Mouse (Mus musculus) ES-E14 (cell line): ENCODE measurements around the gene Pigx. TPM values are rescaled to one million over a fixed set of nuclear protein-coding genes. Genes with fewer than 3 reads are reported as not detected.

Experiments
- DNase-seq: peaks from one replicate; pipeline ENCODE4 v3.0.0-alpha.2; 2013; ENCODE audit warnings: low read depth, low spot score
- H3K27ac ChIP-seq: 2 replicates; pipeline ENCODE4 v1.5.1; 2012; ENCODE audit warnings: low read depth, mild to moderate bottlenecking, low read length, moderate library complexity, mixed read lengths; ENCODE audit not compliant: poor library complexity, insufficient read depth, severe bottlenecking
- H3K36me3 ChIP-seq: 2 replicates; pipeline ENCODE4 v1.6.1; 2012; ENCODE audit warnings: mild to moderate bottlenecking, low read length, moderate library complexity, mixed read lengths; ENCODE audit not compliant: control insufficient read depth, poor library complexity, insufficient read depth, severe bottlenecking
- H3K4me1 ChIP-seq, 2 experiments: fragments of 150-350 bp in 1 of 2; sonication (generic) in 1 of 2; 2 replicates each; pipeline ENCODE4 v1.6.1; 2012; ENCODE audit warnings: low read length in 2 of 2, mild to moderate bottlenecking in 1 of 2, mixed read lengths in 1 of 2; ENCODE audit not compliant: control insufficient read depth in 2 of 2, insufficient read depth in 2 of 2, poor library complexity in 1 of 2
- H3K4me3 ChIP-seq, 2 experiments: fragments of 150-350 bp in 1 of 2; sonication (generic) in 1 of 2; 2 replicates each; pipeline ENCODE4 v1.5.1; 2012; ENCODE audit warnings: low read length in 2 of 2, low read depth in 1 of 2, mild to moderate bottlenecking in 1 of 2, mixed read lengths in 1 of 2; ENCODE audit not compliant: insufficient read depth in 1 of 2, poor library complexity in 1 of 2, severe bottlenecking in 1 of 2
- H3K9ac ChIP-seq: 2 replicates; pipeline ENCODE4 v1.6.1; 2012; ENCODE audit warnings: low read depth, mild to moderate bottlenecking, low read length, mixed read lengths; ENCODE audit not compliant: poor library complexity, insufficient read depth, severe bottlenecking
- H3K9me3 ChIP-seq: fragments of 150-350 bp; sonication (generic); 2 replicates; pipeline ENCODE4 v1.6.1; 2012; ENCODE audit warnings: low read depth, mild to moderate bottlenecking, low read length; ENCODE audit not compliant: control insufficient read depth, insufficient read depth
- CHD2 ChIP-seq: IDR thresholded peaks from 2 replicates; pipeline ENCODE4 v1.6.1; 2014; ENCODE audit warnings: mild to moderate bottlenecking, low read depth, low read length, inconsistent platforms
- HCFC1 ChIP-seq: IDR thresholded peaks from 2 replicates; pipeline ENCODE4 v1.6.1; 2012; ENCODE audit warnings: low read length, inconsistent platforms, borderline replicate concordance; ENCODE audit not compliant: insufficient read depth
- MAFK ChIP-seq: IDR thresholded peaks from 2 replicates; pipeline ENCODE4 v1.6.1; 2014; ENCODE audit warnings: mild to moderate bottlenecking, low read depth, low read length, inconsistent platforms; ENCODE audit not compliant: insufficient read depth
- ZC3H11A ChIP-seq: IDR thresholded peaks from 2 replicates; pipeline ENCODE4 v1.6.1; 2012; ENCODE audit warnings: low read depth, mild to moderate bottlenecking, inconsistent platforms, low read length, borderline replicate concordance
- ZNF384 ChIP-seq: IDR thresholded peaks from 2 replicates; pipeline ENCODE4 v1.6.1; 2012; ENCODE audit warnings: low read depth, low read length, inconsistent platforms
- in situ Hi-C, 2 experiments: fragments of 600-800 bp; cut with MboI; formaldehyde crosslinking; loops; one replicate each; pipeline ENCODE4 v1.15.1; 2025; ENCODE audit warnings: low sequenced_read_pairs in 2 of 2, inconsistent platforms in 1 of 2; ENCODE audit not compliant: unreplicated experiment in 2 of 2
- total RNA-seq: library from RNA; depleted of rRNA; stranded (reverse); fragments of 300-350 nt; gene quantifications from 2 replicates; pipeline ENCODE4 v1.2.3, GENCODE M21; 2012

Pigx gene
- total RNA-seq, 1 experiment: 59.5 TPM

DNA sequence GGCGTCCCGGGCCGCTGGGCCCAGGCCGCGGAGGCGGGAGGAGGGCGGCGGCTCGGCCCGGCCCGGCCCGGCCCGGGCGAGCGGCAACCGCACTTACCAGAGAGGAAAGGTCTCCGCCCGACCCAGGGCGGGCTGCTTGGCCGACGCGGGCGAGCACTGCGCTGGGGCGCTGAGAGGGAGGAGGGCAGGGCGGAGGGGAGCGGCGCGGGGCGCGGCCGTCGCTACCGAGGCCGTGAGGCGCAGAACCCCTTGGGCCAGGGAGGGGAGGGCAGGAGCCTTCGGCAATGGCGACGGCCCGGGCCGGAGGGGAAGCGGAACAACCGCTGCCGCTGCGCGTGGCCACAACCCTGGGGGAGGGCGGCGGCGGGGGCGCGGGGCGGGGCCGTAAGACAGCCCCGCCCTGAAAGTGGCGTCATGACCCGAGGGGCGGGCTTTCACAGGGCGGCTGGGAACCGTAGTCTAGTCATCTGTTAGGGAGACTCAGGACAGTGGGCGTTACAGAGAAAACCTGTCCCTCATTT, 20.5 kb downstream of the Pigx start, which contains the start of gene Pak2:
Gene Pak2 (minus strand): TSS at position 352 of the 521 bp plus-strand sequence.
- TF ChIP-seq CHD2 (no peak), HCFC1 (peak; percentile 77)
- in situ Hi-C loops: no loop called here
- Histone ChIP-seq H3K4me1 (peaks cover 0 to 6% of the 10 kb centered on the region in 2 experiments; a peak in 2 of 4 replicates), H3K27ac (peak within 1 kb of the TSS; percentile 87), H3K9me3 (no peaks in the 10 kb centered on the region), H3K4me3 (peak within 1 kb of the TSS; percentile 89 to 95), H3K36me3 (no peaks in the 10 kb centered on the region), H3K9ac (peak within 1 kb of the TSS; percentile 97)
- peak; percentile 76 for DNase-seq

DNA sequence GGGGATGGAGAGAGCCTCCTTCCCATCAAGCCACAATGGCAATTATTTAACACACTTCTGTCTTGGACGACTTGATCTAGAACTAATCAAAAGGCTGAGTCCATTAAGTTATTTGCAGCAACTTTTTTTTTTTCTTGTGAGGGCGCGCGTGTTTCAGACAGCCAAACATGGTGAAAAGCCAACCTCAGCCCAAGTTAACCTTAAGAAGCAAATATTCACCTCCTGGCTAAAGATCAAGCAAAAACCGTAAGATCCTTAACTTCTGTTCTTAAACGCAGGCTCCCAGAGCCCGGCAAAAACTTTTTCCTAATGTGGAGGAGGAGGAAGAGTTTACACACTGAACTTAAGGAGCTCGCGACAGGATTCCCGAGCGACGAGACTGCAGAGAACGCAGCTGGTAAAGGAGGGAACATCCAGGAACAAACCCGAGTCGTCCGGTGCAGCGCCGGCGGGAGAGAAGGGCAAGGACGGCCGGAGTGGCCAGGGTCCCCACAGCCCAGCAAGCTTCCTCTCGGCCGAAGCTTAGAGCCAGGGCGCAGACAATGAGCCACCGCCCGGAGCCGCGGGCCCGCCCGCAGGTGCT, 21.0 kb downstream of the Pigx start:
- in situ Hi-C loops: no loop called here
- H3K4me1 ChIP-seq: peaks cover 0 to 6% of the 10 kb centered on the region in 2 experiments; a peak in 2 of 4 replicates
- H3K4me3 ChIP-seq: peak overlapping the region; percentile 89 to 95
- H3K36me3 ChIP-seq: no peaks in the 10 kb centered on the region
- DNase-seq: no peak
- TF ChIP-seq CHD2: peak; percentile 68; the same call in 1 of the 2 replicates
- no peak for TF ChIP-seq MAFK
- H3K9me3 ChIP-seq: no peaks in the 10 kb centered on the region
- H3K9ac ChIP-seq: peak overlapping the region; percentile 97
- H3K27ac ChIP-seq: peak overlapping the region; percentile 87

DNA sequence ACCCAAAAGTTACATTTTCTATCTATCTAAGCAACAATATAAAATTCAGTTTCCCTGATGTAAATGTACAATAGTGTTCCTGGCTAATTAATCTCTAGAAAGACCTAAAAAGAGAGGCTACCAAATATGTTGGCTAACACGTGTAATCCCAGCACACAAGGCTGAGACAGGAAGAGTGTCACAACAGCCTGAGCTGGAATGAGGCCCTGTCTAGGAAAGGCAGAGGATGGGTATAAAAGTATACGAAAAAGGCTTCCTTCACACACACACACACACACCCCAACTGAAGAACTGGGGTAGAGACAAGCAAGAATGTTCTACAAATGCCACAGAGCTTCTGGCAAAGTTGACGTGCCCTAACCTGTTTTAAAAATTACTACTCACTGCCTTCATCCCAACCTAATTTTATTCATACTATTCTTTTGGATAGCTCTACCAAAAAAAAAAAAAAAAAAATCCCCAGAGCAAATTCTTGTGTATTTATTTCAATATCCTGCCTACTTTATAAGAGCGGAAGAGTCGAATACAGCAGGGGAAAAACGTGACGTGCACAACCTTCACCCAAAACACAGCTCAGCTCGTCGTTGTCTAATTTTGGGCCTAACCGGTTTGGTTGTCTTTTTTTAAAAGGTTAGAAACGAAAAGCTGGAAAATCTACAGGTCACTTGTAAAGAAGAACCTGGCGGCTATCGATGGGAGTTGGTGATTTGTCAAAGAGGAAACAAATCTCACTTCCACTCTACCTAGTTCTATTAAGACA, 21.7 kb downstream of the Pigx start:
- no peak for DNase-seq
- no peaks in the 10 kb centered on the region for H3K9me3 ChIP-seq
- TF ChIP-seq HCFC1 (no peak), CHD2 (no peak), ZC3H11A (no peak), ZNF384 (no peak), MAFK (no peak)
- no peak overlapping the region for H3K27ac ChIP-seq
- H3K9ac ChIP-seq: peak overlapping the region; percentile 97; the same call in 1 of the 2 replicates
- in situ Hi-C loops: no loop called here
- H3K4me3 ChIP-seq: peak overlapping the region; percentile 89 to 95
- H3K4me1 ChIP-seq: peaks cover 0 to 6% of the 10 kb centered on the region in 2 experiments; a peak in 2 of 4 replicates
- H3K36me3 ChIP-seq: no peaks in the 10 kb centered on the region

DNA sequence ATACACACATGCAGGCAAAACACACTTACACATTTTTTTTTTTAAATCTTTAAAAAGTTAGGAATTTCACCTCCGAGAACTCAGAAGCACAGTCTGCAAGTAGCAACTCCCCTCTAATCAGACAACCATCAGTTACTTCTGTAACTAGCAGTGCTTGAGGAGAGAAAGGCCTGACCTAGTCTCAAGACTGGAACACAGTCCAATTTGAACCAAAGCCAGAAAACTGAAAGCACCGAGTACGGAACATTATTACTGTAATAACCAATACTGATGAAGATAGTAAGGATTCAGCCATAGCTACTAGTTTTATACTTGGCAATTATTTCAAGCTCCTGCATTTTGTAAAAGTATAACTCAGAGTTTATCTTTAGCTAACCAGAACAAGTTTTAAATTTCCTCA, 23.1 kb downstream of the Pigx start:
- TF ChIP-seq MAFK (no peak), HCFC1 (no peak), ZNF384 (no peak), CHD2 (no peak), ZC3H11A (no peak)
- DNase-seq: no peak
- Histone ChIP-seq H3K4me1 (peaks cover 0 to 6% of the 10 kb centered on the region in 2 experiments; a peak in 2 of 4 replicates), H3K9me3 (no peaks in the 10 kb centered on the region), H3K9ac (no peak overlapping the region), H3K36me3 (no peaks in the 10 kb centered on the region), H3K4me3 (no peak overlapping the region), H3K27ac (no peak overlapping the region)
- in situ Hi-C loops: no loop called here
